Mouse (Mus musculus): ENCODE data around the gene Uck1. TPM values are rescaled to one million over a fixed set of nuclear protein-coding genes. Genes with fewer than 3 reads are reported as not detected.

Uck1 gene
- 10 to 100 TPM; 74.6 to 81.7 TPM for polyA plus RNA-seq (2017; shearing (Covaris generic))

GRCm38 (mm10) chr2:32259657-32260417, at the start of gene Uck1:
Gene Uck1 (minus strand): TSS chr2:32260159.

GRCm38 (mm10) chr2:32287923-32288367, 28.0 kb upstream of the Uck1 start, which contains the start of gene Swi5:
Gene Swi5 (minus strand): TSS chr2:32288075.

DNA sequence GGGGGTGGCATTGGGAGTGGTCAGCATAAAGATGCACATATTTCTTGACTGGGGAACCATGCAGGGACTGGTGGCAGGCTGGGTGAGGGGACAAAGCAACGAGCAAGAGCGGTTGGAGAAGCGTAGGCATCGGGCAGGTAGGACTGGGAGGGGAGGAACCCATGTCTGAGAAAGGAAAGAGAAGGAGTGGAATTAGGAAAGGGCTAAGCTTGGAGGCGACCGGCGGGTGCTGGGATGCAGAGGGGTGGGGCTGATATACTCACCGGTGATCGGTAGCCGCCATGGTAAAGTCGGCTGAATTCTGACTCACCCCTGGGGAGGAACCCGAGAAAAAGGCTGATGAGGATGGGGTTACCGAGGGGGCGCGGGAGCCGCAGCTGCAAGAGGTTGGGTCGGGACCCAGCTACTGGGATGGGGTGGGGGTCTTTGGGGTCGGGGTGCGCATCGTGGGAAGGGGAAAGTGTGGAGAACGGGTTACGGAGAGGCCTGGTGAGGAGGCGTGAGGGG, 27.4 kb upstream of the Uck1 start, which contains the start of gene Golga2:
Golga2 (plus strand) TSS at position 51 of the 507 bp plus-strand sequence.

GRCm38 (mm10) chr2:32235886-32236759, 23.8 kb downstream of the Uck1 start, which contains the start of gene Pomt1:
Gene Pomt1 (plus strand): TSS chr2:32236590.

Other genes starting within 250 kb of the Uck1 start
- gene Fam78a, start 175.3 kb downstream of the Uck1 start, polyA plus RNA-seq (2017; shearing (Covaris generic)), result 10 to 100 TPM; 26.0 to 32.6 TPM
- gene Plpp7, start 164.6 kb downstream of the Uck1 start, polyA plus RNA-seq (2017; shearing (Covaris generic)), result not detected
- 10 to 100 TPM; 27.2 to 47.3 TPM for gene Prrc2b, start 109.1 kb downstream of the Uck1 start, polyA plus RNA-seq (2017; shearing (Covaris generic))
- gene Pomt1, start 23.6 kb downstream of the Uck1 start, polyA plus RNA-seq (2017; shearing (Covaris generic)), result 1 to 10 TPM; 6.4 to 6.6 TPM
- 10 to 100 TPM; 21.4 to 30.8 TPM for gene Golga2, start 27.2 kb upstream of the Uck1 start, polyA plus RNA-seq (2017; shearing (Covaris generic))
- 100 to 1,000 TPM; 231 to 287 TPM for gene Swi5, start 27.9 kb upstream of the Uck1 start, polyA plus RNA-seq (2017; shearing (Covaris generic))
- 10 to 100 TPM; 66.8 to 80.0 TPM for gene Ciz1, start 92.2 kb upstream of the Uck1 start, polyA plus RNA-seq (2017; shearing (Covaris generic))
- gene Dnm1, start 93.2 kb upstream of the Uck1 start, polyA plus RNA-seq (2017; shearing (Covaris generic)), result under 1 TPM in 1 of 2 experiments, not detected in 1; 0.09 TPM
- gene 1110008P14Rik, start 121.8 kb upstream of the Uck1 start, polyA plus RNA-seq (2017; shearing (Covaris generic)), result 100 to 1,000 TPM in 1 of 2 experiments, 10 to 100 TPM in 1; 98.1 to 113 TPM
- not detected for gene Lcn2, start 128.1 kb upstream of the Uck1 start, polyA plus RNA-seq (2017; shearing (Covaris generic))
- gene Ptges2, start 135.7 kb upstream of the Uck1 start, polyA plus RNA-seq (2017; shearing (Covaris generic)), result 10 to 100 TPM; 13.0 to 23.5 TPM
- 1 to 10 TPM; 6.9 to 7.4 TPM for gene Naif1, start 190.3 kb upstream of the Uck1 start, polyA plus RNA-seq (2017; shearing (Covaris generic))
- gene Slc25a25, start 191.3 kb upstream of the Uck1 start, polyA plus RNA-seq (2017; shearing (Covaris generic)), result 10 to 100 TPM; 11.6 to 15.5 TPM

All from activated CD4-positive, CD25-positive, alpha-beta regulatory T cell (primary cell).